Mouse (Mus musculus): Measurements from ENCODE around the gene Prkn. TPM values are rescaled to one million over a fixed set of nuclear protein-coding genes. Genes with fewer than 3 reads are reported as not detected.

The Prkn gene
- polyA plus RNA-seq, 1 experiment, result 0.58 TPM

DNA sequence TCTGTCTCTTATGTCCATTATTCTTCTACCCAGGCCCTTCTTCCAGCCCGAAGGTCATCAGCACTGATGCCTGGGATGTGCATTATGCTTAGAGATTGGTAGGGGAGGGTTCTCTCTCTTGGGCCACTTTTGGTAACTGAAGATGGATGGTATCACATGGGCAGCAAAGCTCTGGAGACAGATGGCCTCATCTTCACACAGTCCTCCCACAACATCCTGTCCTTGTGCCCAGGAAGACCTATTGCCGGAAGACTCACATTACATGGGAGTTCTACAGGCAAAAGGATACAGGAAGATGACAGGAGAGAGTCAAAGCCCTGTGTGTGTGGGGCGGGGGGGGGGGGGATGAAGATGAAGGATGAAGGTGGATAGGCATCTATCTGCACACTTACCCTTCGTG, 928.2 kb downstream of the Prkn start:
- TF ChIP-seq CTCF (IDR thresholded peaks at IDR 0.05; ENCODE audit: extremely low read depth, insufficient read length, insufficient replicate concordance, low read depth, low read length) (no peak), POLR2A (IDR thresholded peaks at IDR 0.05; ENCODE audit: low read depth, low read length) (no peak)

DNA sequence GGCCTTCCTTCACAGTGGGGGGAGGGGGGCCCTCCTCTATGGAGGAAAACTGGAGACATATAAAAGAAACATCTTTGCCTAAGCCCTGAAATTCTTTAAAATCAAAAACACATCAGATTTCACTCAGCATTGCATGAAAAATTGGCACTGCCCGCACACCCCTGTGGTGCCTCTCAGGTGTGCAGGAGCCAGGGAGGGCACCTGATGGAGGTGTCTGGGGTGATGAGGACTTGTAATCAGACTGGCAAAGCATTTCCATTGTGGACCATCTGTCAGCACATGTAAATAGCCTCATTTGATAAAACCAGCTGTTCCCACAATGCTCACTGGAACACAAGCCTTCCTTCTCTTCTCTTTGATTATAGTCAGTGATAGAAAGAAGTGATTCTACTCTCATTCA, 928.8 kb downstream of the Prkn start:
- H3K4me3 ChIP-seq (ENCODE audit: low read depth, low read length), result no peak overlapping the region
- H3K27ac ChIP-seq (ENCODE audit: insufficient read depth, low read depth, low read length), result no peak overlapping the region
- TF ChIP-seq POLR2A (IDR thresholded peaks at IDR 0.05; ENCODE audit: low read depth, low read length) (no peak), CTCF (IDR thresholded peaks at IDR 0.05; ENCODE audit: extremely low read depth, insufficient read length, insufficient replicate concordance, low read depth, low read length) (no peak)
- H3K4me1 ChIP-seq (ENCODE audit: control insufficient read depth, insufficient read depth, insufficient read length, low read length), result no peaks in the 10 kb centered on the region
- no peaks in the 10 kb centered on the region for H3K36me3 ChIP-seq (ENCODE audit: control insufficient read depth, insufficient read depth, low read length)
- no peaks in the 10 kb centered on the region for H3K27me3 ChIP-seq (ENCODE audit: control insufficient read depth, insufficient read depth, low read length)
- WGBS, result 94% methylated on average over 1 of the region's 1 CpGs

More for the DNA sequence above, 928.2 kb downstream of the Prkn start:
- no peak overlapping the region for H3K4me3 ChIP-seq (ENCODE audit: low read depth, low read length)
- H3K36me3 ChIP-seq (ENCODE audit: control insufficient read depth, insufficient read depth, low read length), result no peaks in the 10 kb centered on the region
- no peaks in the 10 kb centered on the region for H3K27me3 ChIP-seq (ENCODE audit: control insufficient read depth, insufficient read depth, low read length)
- H3K4me1 ChIP-seq (ENCODE audit: control insufficient read depth, insufficient read depth, insufficient read length, low read length), result no peaks in the 10 kb centered on the region
- H3K27ac ChIP-seq (ENCODE audit: insufficient read depth, low read depth, low read length), result no peak overlapping the region
- 77% methylated on average over 4 of the region's 4 CpGs for WGBS

DNA sequence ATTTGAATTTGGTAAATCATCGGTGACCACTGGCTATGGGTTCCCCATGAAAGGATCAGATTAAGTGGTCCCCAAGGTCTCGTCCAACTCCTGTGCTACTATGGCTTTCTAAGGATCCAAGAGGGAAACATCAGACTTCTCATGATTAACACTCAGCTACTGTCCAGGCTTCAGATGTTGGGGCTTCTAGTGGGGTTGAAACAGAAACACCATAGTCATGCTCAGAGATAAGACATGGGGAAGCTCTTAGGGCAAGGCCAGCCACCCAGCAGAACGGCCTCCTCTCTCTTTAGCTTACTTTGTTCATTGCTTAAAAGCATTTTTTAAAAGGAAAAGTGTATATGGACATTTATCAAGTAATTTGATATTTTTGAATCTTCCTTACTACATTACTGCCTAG, 929.3 kb downstream of the Prkn start:
- 70% methylated on average over 3 of the region's 3 CpGs for WGBS
- Histone ChIP-seq H3K27ac (ENCODE audit: insufficient read depth, low read depth, low read length) (no peak overlapping the region), H3K27me3 (ENCODE audit: control insufficient read depth, insufficient read depth, low read length) (no peaks in the 10 kb centered on the region), H3K4me3 (ENCODE audit: low read depth, low read length) (no peak overlapping the region), H3K4me1 (ENCODE audit: control insufficient read depth, insufficient read depth, insufficient read length, low read length) (no peaks in the 10 kb centered on the region), H3K36me3 (ENCODE audit: control insufficient read depth, insufficient read depth, low read length) (no peaks in the 10 kb centered on the region)
- TF ChIP-seq POLR2A (IDR thresholded peaks at IDR 0.05; ENCODE audit: low read depth, low read length) (no peak), CTCF (IDR thresholded peaks at IDR 0.05; ENCODE audit: extremely low read depth, insufficient read length, insufficient replicate concordance, low read depth, low read length) (no peak)

DNA sequence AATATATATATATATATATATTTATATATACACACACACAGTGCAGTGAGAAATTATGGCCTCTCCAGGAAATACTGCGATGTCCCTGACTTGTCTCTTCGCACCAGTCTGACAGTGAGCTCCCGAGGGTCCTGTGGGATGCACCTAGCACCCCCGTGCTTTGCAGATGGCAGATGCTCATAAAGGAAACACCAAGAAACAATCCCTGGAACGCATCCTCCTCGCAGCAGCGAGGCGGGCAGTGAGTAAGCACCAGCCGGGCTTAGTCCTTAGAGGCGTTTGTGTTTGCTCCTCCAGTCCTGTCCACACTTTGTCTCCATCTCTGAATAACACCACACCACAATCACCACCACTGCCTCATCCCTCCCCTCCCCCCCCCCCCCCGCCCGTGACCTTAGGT, 939.4 kb downstream of the Prkn start:
- Histone ChIP-seq H3K27me3 (ENCODE audit: control insufficient read depth, insufficient read depth, low read length) (no peaks in the 10 kb centered on the region), H3K4me1 (ENCODE audit: control insufficient read depth, insufficient read depth, insufficient read length, low read length) (no peaks in the 10 kb centered on the region), H3K36me3 (ENCODE audit: control insufficient read depth, insufficient read depth, low read length) (no peaks in the 10 kb centered on the region), H3K27ac (ENCODE audit: insufficient read depth, low read depth, low read length) (no peak overlapping the region), H3K4me3 (ENCODE audit: low read depth, low read length) (no peak overlapping the region)
- WGBS, result 78% methylated on average over 12 of the region's 12 CpGs
- TF ChIP-seq CTCF (IDR thresholded peaks at IDR 0.05; ENCODE audit: extremely low read depth, insufficient read length, insufficient replicate concordance, low read depth, low read length) (no peak), POLR2A (IDR thresholded peaks at IDR 0.05; ENCODE audit: low read depth, low read length) (no peak)

DNA sequence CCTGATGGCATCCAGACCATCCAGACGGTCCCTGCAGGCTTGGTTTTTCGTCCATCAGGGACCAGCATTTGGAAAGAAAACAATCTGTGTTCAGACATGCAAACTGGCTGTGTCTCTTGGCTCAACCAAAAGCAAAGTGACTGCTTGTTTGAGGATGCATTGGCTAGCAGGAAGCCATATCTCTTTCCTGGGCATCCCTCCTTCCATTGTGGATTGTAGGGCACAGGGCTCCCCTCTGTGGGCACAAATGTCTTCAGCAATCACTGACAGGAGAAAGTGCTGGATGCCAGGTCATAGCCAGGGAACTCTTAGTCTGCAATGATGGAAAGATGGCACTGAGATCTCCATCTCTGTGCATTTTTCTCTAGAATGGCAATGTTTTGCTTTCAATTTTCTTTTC, 939.8 kb downstream of the Prkn start:
- Histone ChIP-seq H3K4me3 (ENCODE audit: low read depth, low read length) (no peak overlapping the region), H3K27ac (ENCODE audit: insufficient read depth, low read depth, low read length) (no peak overlapping the region), H3K36me3 (ENCODE audit: control insufficient read depth, insufficient read depth, low read length) (no peaks in the 10 kb centered on the region), H3K27me3 (ENCODE audit: control insufficient read depth, insufficient read depth, low read length) (no peaks in the 10 kb centered on the region), H3K4me1 (ENCODE audit: control insufficient read depth, insufficient read depth, insufficient read length, low read length) (no peaks in the 10 kb centered on the region)
- WGBS, result 56% methylated on average over 2 of the region's 2 CpGs
- TF ChIP-seq POLR2A (IDR thresholded peaks at IDR 0.05; ENCODE audit: low read depth, low read length) (no peak), CTCF (IDR thresholded peaks at IDR 0.05; ENCODE audit: extremely low read depth, insufficient read length, insufficient replicate concordance, low read depth, low read length) (no peak)

DNA sequence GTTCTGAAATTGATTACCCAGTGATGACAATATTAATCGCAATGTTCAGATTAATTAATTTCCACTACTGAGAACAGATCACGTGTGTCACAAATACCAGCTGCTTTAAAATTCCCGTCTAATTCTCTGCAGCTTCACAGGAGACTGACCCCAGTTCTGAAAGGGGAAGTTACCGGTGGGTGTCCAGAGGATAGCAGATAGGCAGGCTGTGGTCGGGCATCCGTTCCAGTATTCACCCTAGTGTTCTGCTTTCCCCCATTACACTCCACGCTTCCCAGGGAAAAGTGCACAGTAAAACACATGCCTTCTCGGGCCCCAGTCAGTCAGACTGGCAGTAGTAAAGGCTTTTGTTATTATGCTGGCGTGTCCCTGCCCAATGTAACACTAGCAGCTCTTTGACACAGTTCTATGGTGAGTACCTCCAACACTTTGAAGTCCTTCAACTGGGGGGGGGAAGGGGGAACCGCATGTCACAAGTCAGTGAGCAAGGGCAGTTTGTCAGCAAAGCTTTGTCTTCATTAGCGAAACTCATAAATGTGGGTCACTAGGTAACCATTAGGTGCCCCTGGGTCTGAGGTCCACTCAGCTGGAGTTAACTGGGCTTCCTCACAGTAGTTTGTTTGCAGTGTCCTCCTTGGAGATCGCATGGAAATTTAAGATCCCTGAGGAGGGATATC, 940.8 kb downstream of the Prkn start:
- no peak for TF ChIP-seq CTCF (IDR thresholded peaks at IDR 0.05; ENCODE audit: extremely low read depth, insufficient read length, insufficient replicate concordance, low read depth, low read length)
- TF ChIP-seq POLR2A (IDR thresholded peaks at IDR 0.05; ENCODE audit: low read depth, low read length), result no peak
- Histone ChIP-seq H3K36me3 (ENCODE audit: control insufficient read depth, insufficient read depth, low read length) (no peaks in the 10 kb centered on the region), H3K4me3 (ENCODE audit: low read depth, low read length) (no peak overlapping the region), H3K27ac (ENCODE audit: insufficient read depth, low read depth, low read length) (no peak overlapping the region), H3K4me1 (ENCODE audit: control insufficient read depth, insufficient read depth, insufficient read length, low read length) (no peaks in the 10 kb centered on the region), H3K27me3 (ENCODE audit: control insufficient read depth, insufficient read depth, low read length) (no peaks in the 10 kb centered on the region)
- 73% methylated on average over 12 of the region's 12 CpGs for WGBS

DNA sequence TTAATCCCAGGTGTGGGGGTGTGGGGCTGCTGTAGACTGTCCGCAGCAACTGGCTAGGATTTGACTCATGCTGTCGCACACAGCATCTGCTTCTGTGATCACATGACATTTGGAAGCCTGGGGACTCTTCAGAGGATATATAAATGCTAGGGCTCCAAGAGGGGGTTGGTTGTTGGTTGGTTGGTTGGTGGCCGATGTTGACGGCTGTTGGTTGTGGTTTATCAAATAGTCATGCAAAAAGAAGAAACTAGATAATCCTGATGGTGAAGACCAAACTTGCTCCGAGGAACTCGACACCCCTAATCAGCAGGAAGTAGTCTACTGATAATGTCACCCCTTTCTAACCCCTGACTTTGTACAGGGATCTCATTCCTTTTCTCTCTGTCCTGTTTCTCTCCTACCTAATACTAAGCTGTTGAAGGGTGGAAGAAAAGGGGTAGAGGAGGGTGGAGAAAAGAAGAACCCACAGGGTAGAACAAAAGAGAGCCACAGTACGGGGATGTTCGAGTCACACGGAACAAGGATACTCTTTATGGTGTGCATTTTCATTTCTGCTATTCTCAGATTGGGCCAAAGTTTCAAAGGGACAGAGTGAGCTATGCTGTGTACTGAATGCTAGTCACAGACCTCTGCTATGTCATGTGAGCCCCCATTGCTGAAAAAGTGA, 948.2 kb downstream of the Prkn start:
- H3K4me3 ChIP-seq (ENCODE audit: low read depth, low read length), result no peak overlapping the region
- TF ChIP-seq CTCF (IDR thresholded peaks at IDR 0.05; ENCODE audit: extremely low read depth, insufficient read length, insufficient replicate concordance, low read depth, low read length) (no peak), POLR2A (IDR thresholded peaks at IDR 0.05; ENCODE audit: low read depth, low read length) (no peak)
- no peaks in the 10 kb centered on the region for H3K4me1 ChIP-seq (ENCODE audit: control insufficient read depth, insufficient read depth, insufficient read length, low read length)
- 74% methylated on average over 9 of the region's 9 CpGs for WGBS
- H3K36me3 ChIP-seq (ENCODE audit: control insufficient read depth, insufficient read depth, low read length), result no peaks in the 10 kb centered on the region
- no peak overlapping the region for H3K27ac ChIP-seq (ENCODE audit: insufficient read depth, low read depth, low read length)
- no peaks in the 10 kb centered on the region for H3K27me3 ChIP-seq (ENCODE audit: control insufficient read depth, insufficient read depth, low read length)

All from small intestine, adult 2 months (tissue).